Mouse (Mus musculus): ENCODE measurements around the gene Gm3164. TPM values are rescaled to one million over a fixed set of nuclear protein-coding genes. Genes with fewer than 3 reads are reported as not detected.
A peak's percentile ranks its signal among the peaks of the same experiment; 100 is the strongest.
"Not testable (repeated sequence)": the region's sequence is repeated elsewhere in the genome, so short reads cannot be mapped to it uniquely, and the experiment has no call there.

Gene Gm3164
- 1 to 10 TPM; 1.4 to 1.8 TPM for total RNA-seq (2021)

- DNase-seq (ENCODE audit: extremely low spot score in 1 of 2, low spot score in 2 of 2): peak; percentile 26 to 85
- intact Hi-C loops (cut with DNase I): not testable (repeated sequence)
Observed at GRCm38 (mm10) chr14:4414965-4415835, at the start of gene Gm3164. Gene Gm3164, plus strand, starts transcription at chr14:4415448.

- DNase-seq (ENCODE audit: extremely low spot score in 1 of 2, low spot score in 2 of 2): not testable (repeated sequence)
Observed at GRCm38 (mm10) chr14:4368991-4369390, 46.3 kb upstream of the Gm3164 start.

GRCm38 (mm10) chr14:4369691-4370090 lies 45.6 kb upstream of the Gm3164 start:
- peak in 1 of 2 experiments; percentile 18 for DNase-seq (ENCODE audit: extremely low spot score in 1 of 2, low spot score in 2 of 2)
- intact Hi-C loops (cut with DNase I): not testable (repeated sequence)

More at GRCm38 (mm10) chr14:4368991-4369390, 46.3 kb upstream of the Gm3164 start:
- intact Hi-C loops (cut with DNase I): not testable (repeated sequence)

- DNase-seq (ENCODE audit: extremely low spot score in 1 of 2, low spot score in 2 of 2); intact Hi-C loops (cut with DNase I): not testable (repeated sequence)
Observed at GRCm38 (mm10) chr14:4377871-4378270, 37.4 kb upstream of the Gm3164 start.

- intact Hi-C loops (cut with DNase I); DNase-seq (ENCODE audit: extremely low spot score in 1 of 2, low spot score in 2 of 2): not testable (repeated sequence)
Observed at GRCm38 (mm10) chr14:4385606-4386005, 29.6 kb upstream of the Gm3164 start.

GRCm38 (mm10) chr14:4392841-4393530 lies 22.3 kb upstream of the Gm3164 start:
- intact Hi-C loops (cut with DNase I); DNase-seq (ENCODE audit: extremely low spot score in 1 of 2, low spot score in 2 of 2): not testable (repeated sequence)

GRCm38 (mm10) chr14:4397226-4397625 lies 18.0 kb upstream of the Gm3164 start, which contains the start of gene Gm3159:
Gene Gm3159, plus strand, starts transcription at chr14:4397526.
- DNase-seq (ENCODE audit: extremely low spot score in 1 of 2, low spot score in 2 of 2); intact Hi-C loops (cut with DNase I): not testable (repeated sequence)

- DNase-seq (ENCODE audit: extremely low spot score in 1 of 2, low spot score in 2 of 2); intact Hi-C loops (cut with DNase I): not testable (repeated sequence)
Observed at GRCm38 (mm10) chr14:4398624-4399023, 16.6 kb upstream of the Gm3164 start.

GRCm38 (mm10) chr14:4400115-4400789 lies 15.0 kb upstream of the Gm3164 start:
- intact Hi-C loops (cut with DNase I): not testable (repeated sequence)

GRCm38 (mm10) chr14:4401245-4401644 lies 14.0 kb upstream of the Gm3164 start:
- intact Hi-C loops (cut with DNase I); DNase-seq (ENCODE audit: extremely low spot score in 1 of 2, low spot score in 2 of 2): not testable (repeated sequence)

More at GRCm38 (mm10) chr14:4400115-4400789, 15.0 kb upstream of the Gm3164 start:
- DNase-seq (ENCODE audit: extremely low spot score in 1 of 2, low spot score in 2 of 2): not testable (repeated sequence)

GRCm38 (mm10) chr14:4403840-4404239 lies 11.4 kb upstream of the Gm3164 start:
- DNase-seq (ENCODE audit: extremely low spot score in 1 of 2, low spot score in 2 of 2); intact Hi-C loops (cut with DNase I): not testable (repeated sequence)

- intact Hi-C loops (cut with DNase I); DNase-seq (ENCODE audit: extremely low spot score in 1 of 2, low spot score in 2 of 2): not testable (repeated sequence)
Observed at GRCm38 (mm10) chr14:4409939-4410338, 5.3 kb upstream of the Gm3164 start.

- DNase-seq (ENCODE audit: extremely low spot score in 1 of 2, low spot score in 2 of 2); intact Hi-C loops (cut with DNase I): not testable (repeated sequence)
Observed at GRCm38 (mm10) chr14:4430692-4431091, 15.4 kb downstream of the Gm3164 start, which contains the start of gene Gm3173. Gene Gm3173, plus strand, starts transcription at chr14:4430992.

- intact Hi-C loops (cut with DNase I); DNase-seq (ENCODE audit: extremely low spot score in 1 of 2, low spot score in 2 of 2): not testable (repeated sequence)
Observed at GRCm38 (mm10) chr14:4481445-4481844, 66.2 kb downstream of the Gm3164 start, which contains the start of gene Gm3182. Gene Gm3182, plus strand, starts transcription at chr14:4481745.

Other genes with a start within 250 kb of the Gm3164 start
- gene Gm2974, start 232.9 kb upstream of the Gm3164 start, total RNA-seq (2021): 1 to 10 TPM; 4.0 to 4.2 TPM
- gene Gm3138, start 165.8 kb upstream of the Gm3164 start, total RNA-seq (2021): not detected
- gene Gm3149, start 98.2 kb upstream of the Gm3164 start, total RNA-seq (2021): not detected
- gene 2610042L04Rik, start 80.7 kb upstream of the Gm3164 start, total RNA-seq (2021): 1 to 10 TPM; 3.1 to 3.4 TPM
- gene Gm3159, start 17.9 kb upstream of the Gm3164 start, total RNA-seq (2021): not detected
- 1 to 10 TPM in 1 of 2 experiments, not detected in 1; 2.0 TPM for gene Gm3173, start 15.5 kb downstream of the Gm3164 start, total RNA-seq (2021)
- not detected for gene Gm3182, start 66.3 kb downstream of the Gm3164 start, total RNA-seq (2021)
- not detected for gene Gm3047, start 140.0 kb downstream of the Gm3164 start, total RNA-seq (2021)
- gene Gm8159, start 216.9 kb downstream of the Gm3164 start, total RNA-seq (2021): under 1 TPM; 0.53 to 0.77 TPM
- not detected for gene Gm3239, start 248.7 kb downstream of the Gm3164 start, total RNA-seq (2021)